Mouse (Mus musculus) ES-E14 (cell line): ENCODE results near the gene Gabrp. TPM values are rescaled to one million over a fixed set of nuclear protein-coding genes. Genes with fewer than 3 reads are reported as not detected.

Experiments used
- DNase-seq: peaks from one replicate; pipeline ENCODE4 v3.0.0-alpha.2; 2013; ENCODE audit warnings: low read depth, low spot score
- H3K27ac ChIP-seq: 2 replicates; pipeline ENCODE4 v1.5.1; 2012; ENCODE audit warnings: low read depth, mild to moderate bottlenecking, low read length, moderate library complexity, mixed read lengths; ENCODE audit not compliant: poor library complexity, insufficient read depth, severe bottlenecking
- H3K36me3 ChIP-seq: 2 replicates; pipeline ENCODE4 v1.6.1; 2012; ENCODE audit warnings: mild to moderate bottlenecking, low read length, moderate library complexity, mixed read lengths; ENCODE audit not compliant: control insufficient read depth, poor library complexity, insufficient read depth, severe bottlenecking
- H3K4me1 ChIP-seq, 2 experiments: fragments of 150-350 bp in 1 of 2; sonication (generic) in 1 of 2; 2 replicates each; pipeline ENCODE4 v1.6.1; 2012; ENCODE audit warnings: low read length in 2 of 2, mild to moderate bottlenecking in 1 of 2, mixed read lengths in 1 of 2; ENCODE audit not compliant: control insufficient read depth in 2 of 2, insufficient read depth in 2 of 2, poor library complexity in 1 of 2
- H3K4me3 ChIP-seq, 2 experiments: fragments of 150-350 bp in 1 of 2; sonication (generic) in 1 of 2; 2 replicates each; pipeline ENCODE4 v1.5.1; 2012; ENCODE audit warnings: low read length in 2 of 2, low read depth in 1 of 2, mild to moderate bottlenecking in 1 of 2, mixed read lengths in 1 of 2; ENCODE audit not compliant: insufficient read depth in 1 of 2, poor library complexity in 1 of 2, severe bottlenecking in 1 of 2
- H3K9ac ChIP-seq: 2 replicates; pipeline ENCODE4 v1.6.1; 2012; ENCODE audit warnings: low read depth, mild to moderate bottlenecking, low read length, mixed read lengths; ENCODE audit not compliant: poor library complexity, insufficient read depth, severe bottlenecking
- H3K9me3 ChIP-seq: fragments of 150-350 bp; sonication (generic); 2 replicates; pipeline ENCODE4 v1.6.1; 2012; ENCODE audit warnings: low read depth, mild to moderate bottlenecking, low read length; ENCODE audit not compliant: control insufficient read depth, insufficient read depth
- CHD2 ChIP-seq: IDR thresholded peaks from 2 replicates; pipeline ENCODE4 v1.6.1; 2014; ENCODE audit warnings: mild to moderate bottlenecking, low read depth, low read length, inconsistent platforms
- HCFC1 ChIP-seq: IDR thresholded peaks from 2 replicates; pipeline ENCODE4 v1.6.1; 2012; ENCODE audit warnings: low read length, inconsistent platforms, borderline replicate concordance; ENCODE audit not compliant: insufficient read depth
- MAFK ChIP-seq: IDR thresholded peaks from 2 replicates; pipeline ENCODE4 v1.6.1; 2014; ENCODE audit warnings: mild to moderate bottlenecking, low read depth, low read length, inconsistent platforms; ENCODE audit not compliant: insufficient read depth
- ZC3H11A ChIP-seq: IDR thresholded peaks from 2 replicates; pipeline ENCODE4 v1.6.1; 2012; ENCODE audit warnings: low read depth, mild to moderate bottlenecking, inconsistent platforms, low read length, borderline replicate concordance
- ZNF384 ChIP-seq: IDR thresholded peaks from 2 replicates; pipeline ENCODE4 v1.6.1; 2012; ENCODE audit warnings: low read depth, low read length, inconsistent platforms
- in situ Hi-C, 2 experiments: fragments of 600-800 bp; cut with MboI; formaldehyde crosslinking; loops; one replicate each; pipeline ENCODE4 v1.15.1; 2025; ENCODE audit warnings: low sequenced_read_pairs in 2 of 2, inconsistent platforms in 1 of 2; ENCODE audit not compliant: unreplicated experiment in 2 of 2
- total RNA-seq: library from RNA; depleted of rRNA; stranded (reverse); fragments of 300-350 nt; gene quantifications from 2 replicates; pipeline ENCODE4 v1.2.3, GENCODE M21; 2012

The Gabrp gene
- total RNA-seq, 1 experiment = 0.36 TPM

DNA sequence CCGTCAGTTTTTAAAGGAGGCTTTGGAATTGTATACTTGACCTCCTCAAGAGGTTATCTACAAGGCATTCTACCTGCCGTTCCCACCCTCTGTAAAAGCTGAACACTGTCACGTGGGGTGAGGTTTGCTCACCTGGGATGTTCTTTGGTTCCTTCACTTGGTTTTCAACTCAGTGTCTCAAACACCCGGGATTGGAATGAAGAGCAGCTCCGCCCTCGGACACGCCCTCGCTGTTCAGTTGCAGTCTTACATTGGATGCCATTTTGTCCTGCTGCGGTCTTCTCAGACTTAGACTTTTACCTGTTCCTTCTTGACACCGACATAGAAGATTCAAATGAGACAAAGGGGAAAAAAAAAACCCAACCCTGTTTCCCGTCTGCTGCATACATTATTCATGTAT, 34.6 kb downstream of the Gabrp start:
- Histone ChIP-seq H3K4me3 (peak overlapping the region; percentile 8 to 29; a peak in 3 of 4 replicates), H3K36me3 (peaks cover 4% of the 10 kb centered on the region; the same call in 1 of the 2 replicates), H3K4me1 (peaks cover 9% of the 10 kb centered on the region in 2 experiments; a peak in 3 of 4 replicates), H3K9ac (no peak overlapping the region; the same call in 1 of the 2 replicates), H3K27ac (peak overlapping the region; percentile 97; the same call in 1 of the 2 replicates), H3K9me3 (no peaks in the 10 kb centered on the region)
- DNase-seq = peak; percentile 86
- 0 out of 2 replicates have a peak, but pooled peaks have one; percentile 47 for TF ChIP-seq ZNF384
- no peak for TF ChIP-seq MAFK
- in situ Hi-C loops = loop anchor here in 1 of 2 experiments (25.0 kb wide), 1 partner anchor 1868 kb away; no protein-coding TSS in a partner anchor

GRCm38 (mm10) chr11:33537390-33538125, 41.2 kb downstream of the Gabrp start:
- H3K4me1 ChIP-seq = peaks cover 15 to 17% of the 10 kb centered on the region in 2 experiments
- H3K4me3 ChIP-seq = peak overlapping the region; percentile 60 to 62
- no peaks in the 10 kb centered on the region for H3K9me3 ChIP-seq
- peaks cover 4% of the 10 kb centered on the region; the same call in 1 of the 2 replicates for H3K36me3 ChIP-seq
- DNase-seq = peak; percentile 95
- peak overlapping the region; percentile 99 for H3K27ac ChIP-seq
- in situ Hi-C loops = loop anchor here in 1 of 2 experiments (25.0 kb wide), 1 partner anchor 1875 kb away; no protein-coding TSS in a partner anchor
- H3K9ac ChIP-seq = peak overlapping the region; percentile 70
- peak; percentile 82 for TF ChIP-seq CHD2
- no peak for TF ChIP-seq ZNF384
- 0 out of 2 replicates have a peak, but pooled peaks have one; percentile 7 for TF ChIP-seq HCFC1
- no peak for TF ChIP-seq MAFK
- TF ChIP-seq ZC3H11A = no peak

DNA sequence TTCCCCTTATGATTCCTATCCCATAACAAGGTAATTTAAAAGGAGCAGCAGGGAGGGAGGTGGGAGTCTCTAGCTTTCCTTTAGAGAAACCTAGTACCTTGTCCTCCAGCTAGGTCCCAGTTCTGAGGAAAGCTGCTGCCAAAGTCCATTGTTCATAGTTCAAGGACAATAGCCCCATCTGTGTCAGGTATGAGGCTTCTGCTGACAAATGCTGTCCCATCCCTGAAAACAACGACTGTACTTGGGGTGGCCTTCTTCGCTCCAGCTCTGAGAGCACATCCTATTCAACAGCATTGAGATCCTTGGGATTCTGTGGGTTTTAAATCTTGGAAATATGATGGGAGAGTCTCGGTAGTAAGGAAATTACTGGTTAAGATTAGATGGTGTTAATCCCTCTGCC, 42.1 kb downstream of the Gabrp start:
- no peak for DNase-seq
- Histone ChIP-seq H3K4me1 (peaks cover 14 to 15% of the 10 kb centered on the region in 2 experiments), H3K36me3 (peaks cover 4% of the 10 kb centered on the region; the same call in 1 of the 2 replicates), H3K9me3 (no peaks in the 10 kb centered on the region), H3K4me3 (peak overlapping the region; percentile 60 to 62), H3K27ac (peak overlapping the region; percentile 99), H3K9ac (peak overlapping the region; percentile 67)
- TF ChIP-seq ZC3H11A (no peak), HCFC1 (0 out of 2 replicates have a peak, but pooled peaks have one; percentile 21)
- in situ Hi-C loops = loop anchor here in 1 of 2 experiments (25.0 kb wide), 1 partner anchor 1876 kb away; no protein-coding TSS in a partner anchor

- in situ Hi-C loops = loop anchor here in 1 of 2 experiments (25.0 kb wide), 1 partner anchor 1878 kb away; no protein-coding TSS in a partner anchor
- Histone ChIP-seq H3K9me3 (no peaks in the 10 kb centered on the region), H3K27ac (peak overlapping the region; percentile 99), H3K36me3 (no peaks in the 10 kb centered on the region), H3K9ac (peak overlapping the region; percentile 88), H3K4me1 (peaks cover 14 to 27% of the 10 kb centered on the region in 2 experiments), H3K4me3 (peak overlapping the region; percentile 60 to 79)
- no peak for TF ChIP-seq CHD2
- no peak for TF ChIP-seq HCFC1
- TF ChIP-seq MAFK = no peak
- no peak for TF ChIP-seq ZC3H11A
- TF ChIP-seq ZNF384 = no peak
- no peak for DNase-seq
Measured at GRCm38 (mm10) chr11:33534541-33534940, 44.2 kb downstream of the Gabrp start.
